Mouse (Mus musculus) layer of hippocampus, adult 18-20 months (tissue): ENCODE data around the gene Bhlhe41. TPM values are rescaled to one million over a fixed set of nuclear protein-coding genes. Genes with fewer than 3 reads are reported as not detected.

Experiments used
- DNase-seq, 2 experiments: peaks; one replicate each; pipeline ENCODE4 v3.0.0; 2022; ENCODE audit warnings: low spot score in 2 of 2
- total RNA-seq, 2 experiments: library from RNA; stranded (reverse); gene quantifications; 2 replicates each; pipeline ENCODE4 v1.2.3; 2021

Gene Bhlhe41
- total RNA-seq, 2 experiments from 2014 or later, result 48.2 to 52.7 TPM

DNA sequence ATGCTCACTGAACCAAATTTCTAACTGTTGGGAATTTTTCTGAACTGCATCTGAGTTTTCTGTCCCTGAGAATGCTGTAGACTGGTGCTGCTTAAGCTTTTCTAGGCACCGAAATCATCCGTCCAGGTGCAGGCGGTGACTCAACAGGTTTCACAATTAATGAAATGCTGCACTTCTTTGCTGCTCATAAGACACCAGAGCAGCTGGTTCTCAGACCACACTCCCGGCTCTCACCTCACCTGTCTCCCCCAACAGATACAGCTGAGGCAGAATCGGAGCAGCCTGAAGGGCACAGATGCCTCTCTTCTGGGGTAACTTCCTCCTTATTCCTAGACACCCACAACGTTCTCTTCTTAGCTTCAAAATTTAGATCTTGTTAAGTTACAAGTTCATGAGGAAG, 18.4 kb downstream of the Bhlhe41 start:
- DNase-seq, result no peak

DNA sequence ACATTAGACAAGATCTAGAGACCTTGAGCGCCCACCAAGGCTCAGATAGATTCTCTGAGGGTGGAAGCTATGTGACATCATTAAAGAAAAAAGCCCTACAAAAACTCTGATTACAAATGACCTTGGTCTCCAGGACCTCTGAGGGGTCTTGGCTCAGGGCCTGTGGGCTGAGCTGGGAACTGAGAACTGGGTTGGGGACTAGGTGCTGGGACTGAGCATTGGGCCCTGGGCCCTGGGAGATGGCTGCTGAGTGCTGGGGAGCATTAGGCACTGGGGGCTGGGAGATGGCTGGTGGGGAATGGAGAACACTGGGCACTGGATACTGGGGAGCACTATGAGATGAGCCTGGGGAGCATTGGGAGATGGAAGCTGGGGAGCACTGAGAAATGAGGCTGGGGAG, 19.3 kb downstream of the Bhlhe41 start:
- no peak for DNase-seq

DNA sequence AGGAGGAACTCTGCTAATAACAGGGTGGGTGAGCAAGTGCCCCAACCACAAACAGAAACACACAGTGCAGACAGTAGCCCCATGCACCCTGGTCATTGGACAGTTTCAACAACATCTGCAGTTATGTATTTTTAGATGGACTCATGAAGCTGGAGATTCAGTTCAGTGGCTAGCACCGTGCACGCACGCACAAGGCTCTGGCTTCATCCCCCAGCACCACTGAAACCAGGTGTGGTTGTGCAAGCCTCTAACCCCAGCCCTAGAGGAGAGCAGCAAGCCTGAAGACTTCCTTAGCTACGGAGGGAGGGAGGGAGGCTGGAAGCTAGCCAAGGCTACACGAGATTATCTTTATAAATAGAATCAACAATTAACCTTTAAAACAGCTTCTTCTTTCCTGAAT, 19.7 kb downstream of the Bhlhe41 start:
- DNase-seq, result no peak

DNA sequence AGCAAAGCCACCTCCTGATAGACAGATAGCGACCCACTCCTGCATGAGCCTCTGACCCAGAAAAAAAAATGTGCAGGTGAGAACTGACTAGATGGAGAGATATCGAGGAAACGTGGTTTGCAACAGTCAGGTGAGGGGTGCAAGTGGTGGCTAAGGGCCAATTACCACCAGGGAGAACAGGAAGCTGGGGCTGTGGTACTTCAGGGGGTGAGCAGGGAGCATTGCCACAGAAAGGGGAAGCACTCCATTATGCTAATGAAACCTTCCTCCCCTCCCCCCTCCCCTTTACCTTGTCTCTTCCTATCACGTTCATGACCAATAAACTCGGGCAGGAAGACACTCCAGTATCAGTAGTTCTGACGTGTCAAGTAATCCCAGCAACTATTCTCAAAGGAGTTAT, 30.0 kb downstream of the Bhlhe41 start:
- no peak for DNase-seq

DNA sequence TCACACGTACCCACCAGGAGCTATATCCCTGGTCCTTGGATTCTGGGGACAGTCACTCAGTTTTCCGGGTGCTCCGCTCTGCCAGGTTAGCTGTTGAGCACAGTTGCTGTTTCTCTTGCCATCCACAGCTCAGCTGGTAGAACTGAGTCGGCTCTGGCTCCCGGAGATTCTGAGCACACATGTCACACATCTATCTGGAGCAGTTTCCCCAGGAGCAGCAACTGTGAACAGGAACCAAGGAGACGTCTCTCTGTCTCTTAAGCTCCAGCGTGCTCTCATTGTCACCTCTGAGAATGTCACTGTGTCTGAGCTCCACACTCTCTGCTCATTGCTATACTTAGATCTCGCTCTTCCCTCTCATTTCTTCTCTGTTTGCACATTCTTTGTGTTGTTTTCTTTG, 32.4 kb downstream of the Bhlhe41 start:
- DNase-seq, result no peak

- peak in 1 of 2 experiments; percentile 26 for DNase-seq
Measured at GRCm38 (mm10) chr6:145830617-145831016, 34.7 kb downstream of the Bhlhe41 start.

DNA sequence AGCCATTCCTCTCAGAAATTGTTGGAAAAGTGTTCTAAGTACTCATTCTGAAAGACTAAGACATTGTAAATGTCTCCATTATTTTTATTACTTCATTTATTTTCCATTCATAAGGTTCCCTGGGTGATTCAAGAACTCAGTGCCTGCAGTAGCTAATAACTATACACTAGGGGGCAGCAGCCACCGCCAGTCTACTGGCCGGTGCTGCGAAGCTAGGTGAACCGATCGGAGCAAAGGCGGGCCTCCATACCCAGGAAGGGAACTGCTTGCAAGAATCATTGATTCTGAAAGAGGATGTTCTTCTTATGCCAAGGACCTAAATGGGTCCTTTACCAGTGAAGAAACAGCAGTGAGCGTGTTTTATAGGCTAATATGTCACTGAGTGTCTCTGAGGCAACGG, 35.2 kb downstream of the Bhlhe41 start:
- peak; percentile 52 to 73 for DNase-seq

DNA sequence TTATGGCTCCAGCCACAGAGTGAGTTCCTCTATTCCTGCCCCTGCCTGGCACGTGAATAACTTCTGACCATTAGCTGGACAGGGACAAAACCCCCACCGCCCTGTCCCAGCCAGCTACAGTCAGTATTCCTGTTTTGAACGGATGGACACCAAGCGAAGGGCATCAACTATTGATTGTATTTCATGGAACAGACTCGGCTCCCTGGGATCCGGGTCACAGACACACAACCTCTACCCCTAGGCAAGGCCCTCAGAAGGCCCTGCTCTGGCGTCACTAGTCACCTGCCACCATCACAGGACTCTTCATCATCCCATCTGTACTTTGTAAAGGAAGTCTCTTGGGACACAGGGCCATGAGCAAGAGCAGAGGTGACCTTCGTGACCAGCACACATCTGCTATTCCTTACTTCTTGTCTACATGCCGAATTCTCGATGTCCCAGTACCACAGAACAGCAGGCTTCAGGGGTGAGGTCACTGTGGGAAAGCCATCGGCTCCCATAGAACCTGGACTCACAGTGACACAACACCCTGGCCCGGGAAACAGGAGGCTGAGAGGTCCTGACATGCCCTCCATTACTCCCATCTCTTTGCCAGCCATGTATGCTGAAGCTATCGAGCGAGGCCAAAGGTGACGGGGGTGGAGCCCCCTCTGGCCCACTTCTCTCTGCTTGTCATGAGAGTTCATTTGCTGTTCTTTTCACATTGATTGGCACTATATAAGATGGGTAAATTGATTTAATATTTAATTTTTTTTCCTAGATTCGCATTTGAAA, 36.1 kb downstream of the Bhlhe41 start:
- DNase-seq, result no peak

DNA sequence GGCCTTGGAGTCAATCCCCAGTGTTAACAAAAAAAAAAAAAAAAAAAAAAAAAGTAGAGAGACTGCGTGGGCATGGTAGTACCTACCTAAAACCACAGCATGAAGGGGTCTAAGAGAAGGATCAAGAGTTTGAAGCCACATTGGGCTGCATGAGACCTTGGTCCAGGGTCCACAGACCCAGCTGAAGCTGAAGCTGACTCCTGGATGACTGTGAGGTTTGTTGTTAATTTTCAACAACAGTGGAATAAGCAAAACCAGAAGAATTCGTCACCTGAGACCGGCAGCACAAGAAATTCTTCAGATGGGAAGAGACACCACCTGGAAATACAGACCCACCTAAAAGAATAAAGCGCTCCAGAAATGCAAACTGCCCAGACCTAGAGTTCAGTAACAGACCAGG, 39.1 kb downstream of the Bhlhe41 start:
- DNase-seq, result no peak

DNA sequence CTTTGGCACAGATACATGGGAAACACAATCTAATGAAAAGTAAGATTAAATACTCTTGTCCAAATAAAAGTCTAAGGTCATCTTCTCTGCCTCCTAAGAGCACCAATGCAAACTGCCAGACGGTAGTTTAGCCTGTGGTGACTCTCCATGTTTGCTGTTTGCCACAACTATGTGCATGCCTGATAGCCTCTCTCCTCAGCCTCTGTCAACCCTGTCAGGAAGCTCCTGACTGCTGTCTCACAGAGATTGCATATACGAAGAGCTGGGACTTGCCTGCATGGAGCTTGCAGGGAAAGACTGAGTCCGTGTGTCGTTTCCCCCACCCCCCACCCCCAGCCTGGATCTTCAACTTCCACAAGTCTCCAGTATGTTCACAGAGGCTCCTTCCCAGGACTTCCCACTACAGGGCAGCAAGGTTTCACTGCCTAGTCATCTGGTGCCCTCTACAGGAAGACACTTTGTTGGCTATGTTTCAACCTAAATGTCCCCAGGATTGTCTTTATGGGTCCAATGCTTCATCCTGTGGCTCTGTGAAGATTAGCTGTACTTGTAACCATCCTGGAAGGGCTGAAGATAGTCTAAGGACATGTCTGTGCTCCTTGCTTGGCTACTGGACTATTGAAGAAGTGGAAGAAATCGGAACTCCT, 41.6 kb downstream of the Bhlhe41 start:
- peak in 1 of 2 experiments; percentile 24 for DNase-seq

DNA sequence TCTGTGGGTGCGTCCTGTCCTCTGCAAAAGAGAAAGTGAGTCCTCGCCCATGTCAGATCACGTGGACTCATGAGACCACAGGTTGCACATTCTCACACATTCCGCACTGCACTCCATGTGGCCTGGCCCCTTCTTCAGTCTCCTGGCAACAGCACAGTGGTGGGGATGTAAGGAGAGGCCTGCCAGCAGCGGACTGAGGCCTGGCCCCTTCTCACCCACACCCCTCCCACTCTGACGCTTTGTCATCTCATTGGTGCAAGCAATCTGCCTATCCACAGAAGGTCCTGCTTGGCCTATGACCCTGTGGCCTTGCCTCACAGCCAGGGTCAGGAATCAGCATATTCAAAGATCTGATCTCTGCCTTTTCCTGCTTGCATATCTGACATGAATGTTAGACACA, 42.3 kb downstream of the Bhlhe41 start:
- no peak for DNase-seq

DNA sequence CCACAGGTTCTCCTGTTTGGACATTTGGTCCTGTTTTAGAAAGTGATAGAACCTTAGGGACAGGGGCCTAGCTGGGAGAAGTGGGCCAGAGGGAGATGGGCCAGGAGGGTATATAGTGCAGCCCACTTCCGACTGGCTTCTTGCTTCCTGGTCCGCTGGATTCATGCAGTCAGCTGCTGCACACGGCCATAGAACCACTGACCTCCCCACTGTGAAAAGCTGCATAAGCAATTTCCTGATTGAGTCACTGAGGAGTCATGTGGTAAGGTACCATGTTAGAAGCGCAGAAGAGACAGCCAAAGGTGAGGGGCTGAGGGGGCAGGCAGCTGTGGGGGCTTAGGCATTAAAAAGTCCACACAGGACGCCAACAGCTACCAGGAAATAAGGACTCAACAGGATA, 43.1 kb downstream of the Bhlhe41 start:
- DNase-seq, result no peak

- no peak for DNase-seq
Measured at GRCm38 (mm10) chr6:145819151-145819550, 46.2 kb downstream of the Bhlhe41 start.

- DNase-seq, result no peak
Measured at GRCm38 (mm10) chr6:145815200-145815599, 50.2 kb downstream of the Bhlhe41 start.

DNA sequence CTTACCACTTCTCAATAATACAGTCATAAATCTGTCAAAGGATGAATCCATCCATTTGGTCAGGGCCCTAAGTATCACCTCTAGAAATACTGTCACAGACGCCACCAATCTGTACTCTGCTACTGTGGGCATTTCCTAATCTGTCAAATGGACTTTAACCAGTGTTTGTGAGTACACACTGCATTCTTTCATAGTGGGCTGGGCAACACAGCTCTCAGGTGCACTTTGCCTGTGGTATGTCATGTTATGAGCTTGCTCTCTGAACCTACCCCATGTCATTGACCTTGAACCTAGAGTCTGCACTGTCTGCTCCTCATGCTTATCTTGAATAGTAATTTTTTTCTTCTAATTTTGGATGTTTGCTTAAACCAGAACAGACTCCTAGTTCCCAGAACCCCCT, 54.2 kb downstream of the Bhlhe41 start:
- DNase-seq, result no peak

GRCm38 (mm10) chr6:145810015-145810414, 55.3 kb downstream of the Bhlhe41 start:
- no peak for DNase-seq

GRCm38 (mm10) chr6:145809566-145809965, 55.8 kb downstream of the Bhlhe41 start:
- no peak for DNase-seq

Other genes starting within 250 kb of the Bhlhe41 start
- gene Tuba3b, start 249.8 kb downstream of the Bhlhe41 start, total RNA-seq, result not detected
- gene Rassf8, start 118.8 kb downstream of the Bhlhe41 start, total RNA-seq, result 10 to 100 TPM; 23.7 to 27.3 TPM
- gene Sspn, start 66.1 kb upstream of the Bhlhe41 start, total RNA-seq, result 1 to 10 TPM; 4.8 to 5.2 TPM